23 mouse cellular contexts compared by ENCODE assay signal in genomic region chr14:72519561-72519960, GRCm38 (mm10). TPM values are rescaled to one million over a fixed set of nuclear protein-coding genes. Genes with fewer than 3 reads are reported as not detected.
"Had no signal": no experiment of that assay in that cellular context is flagged by ENCODE, and none has a peak within 500 bp of the region (broad histone marks: within the 10 kb centered on the region; RNA-seq: fewer than 3 reads in every experiment).

No protein-coding gene starts in this region.

- H3K27me3 ChIP-seq: limb, embryonic 12.5 days; liver, embryonic 13.5 days; midbrain, embryonic 15.5 days; neural tube, embryonic 13.5 days; stomach, embryonic 15.5 days had no signal

- H3K4me3 ChIP-seq: limb, embryonic 12.5 days; liver, embryonic 13.5 days; megakaryocyte, embryonic 14.5 days; midbrain, embryonic 15.5 days; neural tube, embryonic 13.5 days; stomach, embryonic 15.5 days had no signal

- ATAC-seq: hindbrain, postnatal 0 days; liver, postnatal 0 days; midbrain, embryonic 15.5 days had no signal

- H3K4me1 ChIP-seq: limb, embryonic 12.5 days; liver, embryonic 13.5 days; megakaryocyte, embryonic 14.5 days; midbrain, embryonic 15.5 days; neural tube, embryonic 13.5 days; stomach, embryonic 15.5 days had no signal

- H3K4me2 ChIP-seq: limb, embryonic 12.5 days; liver, embryonic 13.5 days; midbrain, embryonic 11.5 days; midbrain, embryonic 15.5 days; neural tube, embryonic 13.5 days; stomach, embryonic 15.5 days had no signal

- H3K27ac ChIP-seq: hindbrain, postnatal 0 days; limb, embryonic 12.5 days; liver, embryonic 13.5 days; macrophage; midbrain, embryonic 15.5 days; neural tube, embryonic 13.5 days; stomach, embryonic 15.5 days had no signal

- H3K9ac ChIP-seq: limb, embryonic 12.5 days; liver, embryonic 13.5 days; liver, postnatal 0 days; midbrain, embryonic 15.5 days; neural tube, embryonic 13.5 days; stomach, embryonic 15.5 days had no signal

- H3K36me3 ChIP-seq: limb, embryonic 12.5 days; liver, embryonic 13.5 days; midbrain, embryonic 15.5 days; neural tube, embryonic 13.5 days; stomach, embryonic 15.5 days had no signal

- H3K9me3 ChIP-seq: limb, embryonic 12.5 days; liver, embryonic 13.5 days; megakaryocyte, embryonic 14.5 days; midbrain, embryonic 15.5 days; neural tube, embryonic 13.5 days; stomach, embryonic 15.5 days had no signal

- DNase-seq: layer of hippocampus, adult 9-11 months; layer of hippocampus, postnatal 36 days; liver; liver, embryonic 13.5 days; liver, postnatal 0 days; lung, postnatal 10 days; right cerebral cortex, postnatal 14 days; thymus, adult 18-20 months; thymus, postnatal 14 days had no signal

RNA-seq across cellular contexts. Expression of gene Gm9195, which starts 27.9 kb away (rescaled TPM):
- total RNA-seq: hindbrain, postnatal 0 days; layer of hippocampus, adult 18-20 months; layer of hippocampus, postnatal 36 days; left cerebral cortex, adult 8-10 months; left cerebral cortex, postnatal 25 days; monocyte, adult 5-6 weeks had no signal
- polyA plus RNA-seq: hindbrain, postnatal 0 days; intestine, embryonic 14.5 days; limb, embryonic 12.5 days; liver, embryonic 13.5 days; liver, postnatal 0 days; macrophage; midbrain, embryonic 11.5 days; midbrain, embryonic 15.5 days; neural tube, embryonic 13.5 days; spleen, adult 2 months; stomach, embryonic 15.5 days had no signal
